Mouse (Mus musculus): ENCODE measurements at regions not wholly inside any gene's neighbourhood (a gene's known extent, or its start where the extent isn't known, plus 50 kb on each side); places are given as distances from the start of the nearest gene placed in this dataset.

GRCm38 (mm10) chr14:110047748-110048147, 707.2 kb downstream of the Slitrk6 start:
- TF ChIP-seq CTCF (conservative IDR thresholded peaks at IDR 0.05; ENCODE audit: insufficient read depth, insufficient read length, low read depth, low read length) (no peak), POLR2A (IDR thresholded peaks at IDR 0.05; ENCODE audit: low read depth, low read length) (no peak)

Measured in kidney, adult 2 months (tissue).